Mouse (Mus musculus) frontal cortex, postnatal 25 days (tissue): ENCODE measurements around the gene Batf.
A peak's percentile ranks its signal among the peaks of the same experiment; 100 is the strongest.
"Not testable (repeated sequence)": the region's sequence is repeated elsewhere in the genome, so short reads cannot be mapped to it uniquely, and the experiment has no call there.

Source experiments
- DNase-seq, 2 experiments: peaks; one replicate each; pipeline ENCODE4 v3.0.0; 2022; ENCODE audit warnings: low spot score in 2 of 2

Gene Batf

GRCm38 (mm10) chr12:85686466-85687216 lies at the start of gene Batf:
Batf (plus strand) TSS chr12:85686669.
- DNase-seq = no peak

- DNase-seq = no peak
These were observed 48.5 kb upstream of the Batf start for GRCm38 (mm10) chr12:85637932-85638331.

- DNase-seq = no peak
These were observed 47.7 kb upstream of the Batf start for GRCm38 (mm10) chr12:85638541-85639325.

GRCm38 (mm10) chr12:85639326-85640008 lies 47.0 kb upstream of the Batf start:
- peak in 1 of 2 experiments; percentile 36 for DNase-seq

- DNase-seq = no peak
These were observed 45.5 kb upstream of the Batf start for GRCm38 (mm10) chr12:85640852-85641563.

- no peak for DNase-seq
These were observed 44.9 kb upstream of the Batf start for GRCm38 (mm10) chr12:85641564-85641931.

- no peak for DNase-seq
These were observed 42.7 kb upstream of the Batf start for GRCm38 (mm10) chr12:85643735-85644134.

- no peak for DNase-seq
These were observed 40.8 kb upstream of the Batf start for GRCm38 (mm10) chr12:85645664-85646063.

GRCm38 (mm10) chr12:85647346-85647745 lies 39.1 kb upstream of the Batf start:
- DNase-seq = no peak

- no peak for DNase-seq
These were observed 38.5 kb upstream of the Batf start for GRCm38 (mm10) chr12:85647955-85648354.

- DNase-seq = no peak
These were observed 27.1 kb upstream of the Batf start for GRCm38 (mm10) chr12:85659319-85659718.

GRCm38 (mm10) chr12:85660855-85661254 lies 25.6 kb upstream of the Batf start:
- no peak for DNase-seq

GRCm38 (mm10) chr12:85662232-85662631 lies 24.2 kb upstream of the Batf start:
- not testable (repeated sequence) for DNase-seq

GRCm38 (mm10) chr12:85662896-85663295 lies 23.6 kb upstream of the Batf start:
- peak; percentile 68 to 71 for DNase-seq

GRCm38 (mm10) chr12:85666112-85666511 lies 20.4 kb upstream of the Batf start:
- no peak for DNase-seq

- DNase-seq = no peak
These were observed 19.4 kb upstream of the Batf start for GRCm38 (mm10) chr12:85667071-85667470.

GRCm38 (mm10) chr12:85668696-85669095 lies 17.8 kb upstream of the Batf start:
- no peak for DNase-seq

- DNase-seq = no peak
These were observed 16.4 kb upstream of the Batf start for GRCm38 (mm10) chr12:85670080-85670479.

- DNase-seq = no peak
These were observed 12.6 kb upstream of the Batf start for GRCm38 (mm10) chr12:85673914-85674313.

GRCm38 (mm10) chr12:85679117-85679516 lies 7.4 kb upstream of the Batf start:
- DNase-seq = no peak

- DNase-seq = no peak
These were observed 6.7 kb upstream of the Batf start for GRCm38 (mm10) chr12:85679808-85680207.

- DNase-seq = no peak
These were observed 4.1 kb upstream of the Batf start for GRCm38 (mm10) chr12:85682328-85682727.
